Mouse (Mus musculus) olfactory bulb, adult 2 months (tissue): ENCODE measurements around the gene Rundc1. TPM values are rescaled to one million over a fixed set of nuclear protein-coding genes. Genes with fewer than 3 reads are reported as not detected.
A peak's percentile ranks its signal among the peaks of the same experiment; 100 is the strongest.
"Not testable (repeated sequence)": the region's sequence is repeated elsewhere in the genome, so short reads cannot be mapped to it uniquely, and the experiment has no call there.

Experiments
- H3K27ac ChIP-seq: fragments of 200-500 bp; 2 replicates; pipeline ENCODE4 v1.5.1; 2012; ENCODE audit warnings: low read depth, low read length; ENCODE audit not compliant: insufficient read depth
- H3K4me1 ChIP-seq: fragments of 200-500 bp; 2 replicates; pipeline ENCODE4 v1.6.1; 2012; ENCODE audit warnings: low read length; ENCODE audit not compliant: control insufficient read depth, insufficient read depth
- H3K4me3 ChIP-seq: fragments of 200-500 bp; 2 replicates; pipeline ENCODE4 v1.5.1; 2012; ENCODE audit warnings: mild to moderate bottlenecking, low read depth, low read length, moderate library complexity; ENCODE audit not compliant: insufficient read depth
- CTCF ChIP-seq: fragments of 200-500 bp; IDR thresholded peaks from 2 replicates; pipeline ENCODE4 v1.5.1; 2012; ENCODE audit warnings: low read depth, mild to moderate bottlenecking, low read length, moderate library complexity; ENCODE audit not compliant: insufficient read depth
- POLR2A ChIP-seq: fragments of 200-500 bp; IDR thresholded peaks from 2 replicates; pipeline ENCODE4 v1.6.1; 2012; ENCODE audit warnings: mild to moderate bottlenecking, low read depth, low read length, moderate library complexity; ENCODE audit not compliant: insufficient read depth
- WGBS: fragments of 180-500 bp; shearing (Covaris S2); methylation state at CpG from one replicate; pipeline ENCODE4 v1.1.7; 2018; 5-methylcytosine and 5-hydroxymethylcytosine counted together
- polyA plus RNA-seq: library from polyadenylated mRNA; stranded (reverse); fragments of >200 nt; gene quantifications from 2 replicates; pipeline ENCODE4 v1.2.4, GENCODE M21; 2012; ENCODE audit warnings: low replicate concordance; ENCODE audit not compliant: missing spikeins, insufficient read depth, insufficient read length

Gene Rundc1
- polyA plus RNA-seq, 1 experiment, result not detected

- 51% methylated on average over 6 of the region's 6 CpGs for WGBS
- H3K4me3 ChIP-seq, result no peak overlapping the region
- H3K27ac ChIP-seq, result no peak overlapping the region
- peaks cover under 1% of the 10 kb centered on the region for H3K4me1 ChIP-seq
- no peak for TF ChIP-seq POLR2A
- TF ChIP-seq CTCF, result no peak
Measured at GRCm38 (mm10) chr11:101418991-101419390, 5.9 kb upstream of the Rundc1 start.

GRCm38 (mm10) chr11:101419610-101420009 lies 5.3 kb upstream of the Rundc1 start:
- TF ChIP-seq CTCF (no peak), POLR2A (no peak)
- 29% methylated on average over 3 of the region's 3 CpGs for WGBS
- no peak overlapping the region for H3K27ac ChIP-seq
- no peak overlapping the region for H3K4me3 ChIP-seq
- H3K4me1 ChIP-seq, result peaks cover 6% of the 10 kb centered on the region

- TF ChIP-seq POLR2A (no peak), CTCF (no peak)
- WGBS, result 90% methylated on average over 5 of the region's 5 CpGs
- H3K4me1 ChIP-seq, result peaks cover 6% of the 10 kb centered on the region
- no peak overlapping the region for H3K27ac ChIP-seq
- H3K4me3 ChIP-seq, result no peak overlapping the region
Measured at GRCm38 (mm10) chr11:101420148-101420547, 4.7 kb upstream of the Rundc1 start.

DNA sequence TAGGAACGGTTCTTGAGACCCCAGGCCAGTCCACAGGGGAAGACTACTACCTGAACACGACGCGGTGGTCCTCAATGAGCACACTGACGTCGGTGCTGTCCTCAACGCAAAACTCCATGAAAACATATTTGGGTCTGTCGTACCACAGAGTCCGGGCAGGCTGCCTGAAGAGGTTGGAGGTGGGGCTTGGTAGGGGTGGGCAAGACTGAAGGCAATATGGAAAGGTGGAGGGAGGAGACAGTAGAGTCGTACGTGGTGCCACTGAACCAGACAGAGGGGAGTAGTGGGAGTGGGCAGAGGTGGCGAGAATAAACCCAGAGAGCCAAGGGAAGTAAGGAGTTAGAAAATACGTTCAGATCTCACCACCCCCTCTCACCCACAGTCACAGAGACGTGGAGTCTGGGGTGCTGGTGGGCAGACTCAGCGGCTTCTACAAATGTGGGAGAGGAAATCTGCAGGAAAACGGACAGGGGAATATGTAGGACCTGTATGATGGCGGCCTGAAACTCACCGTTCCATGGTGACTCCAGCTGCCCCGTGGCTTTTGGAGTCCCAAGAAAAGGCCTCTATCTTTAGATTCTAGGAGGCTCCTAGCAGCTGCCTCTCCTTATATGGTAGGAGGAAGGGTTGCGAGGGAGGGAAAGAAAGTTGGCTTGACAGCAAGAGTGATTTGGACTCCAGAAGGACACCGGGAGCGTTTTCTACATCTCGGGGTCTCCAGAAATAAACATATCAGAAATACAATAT lies 607 bp upstream of the Rundc1 start, which contains the start of gene Gm27029:
Gene Gm27029, minus strand, starts transcription at position 692 of the 747 bp plus-strand sequence.
- peak within 1 kb of the TSS; percentile 70 for H3K4me3 ChIP-seq
- TF ChIP-seq CTCF, result no peak
- TF ChIP-seq POLR2A, result no peak
- H3K27ac ChIP-seq, result peak within 1 kb of the TSS; percentile 43; the same call in 1 of the 2 replicates
- peaks cover 9% of the 10 kb centered on the region for H3K4me1 ChIP-seq
- 4% methylated on average over 23 of the region's 23 CpGs for WGBS

DNA sequence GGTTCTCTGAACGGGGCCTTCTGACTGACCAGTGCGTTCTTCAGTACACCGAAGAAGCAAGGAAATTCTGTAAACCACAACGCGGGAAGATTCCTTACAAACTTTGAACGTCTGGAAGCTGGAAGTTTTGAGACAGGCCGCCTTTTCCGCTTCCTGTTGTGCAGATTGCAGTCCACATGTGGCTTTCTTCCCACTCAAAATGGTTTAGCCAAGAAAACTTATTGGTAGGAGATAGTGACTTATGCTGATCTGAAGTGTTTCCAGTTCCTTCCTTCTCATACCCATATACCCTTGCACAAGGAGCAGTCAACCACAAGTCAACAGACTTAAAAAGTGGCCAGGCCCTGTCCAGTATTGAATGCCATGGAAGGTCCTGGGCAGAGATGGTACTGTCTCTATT lies 1.3 kb downstream of the Rundc1 start:
- no peak overlapping the region for H3K27ac ChIP-seq
- H3K4me1 ChIP-seq, result peaks cover 9% of the 10 kb centered on the region
- 0 out of 2 replicates have a peak overlapping the region, but pooled peaks have one; percentile 12 for H3K4me3 ChIP-seq
- WGBS, result 45% methylated on average over 8 of the region's 8 CpGs
- TF ChIP-seq POLR2A, result no peak
- TF ChIP-seq CTCF, result no peak

- Histone ChIP-seq H3K4me1 (no peaks in the 10 kb centered on the region; the same call in 1 of the 2 replicates), H3K27ac (no peak overlapping the region), H3K4me3 (no peak overlapping the region)
- no peak for TF ChIP-seq CTCF
- no peak for TF ChIP-seq POLR2A
- WGBS, result 90% methylated on average over 9 of the region's 9 CpGs
Measured at GRCm38 (mm10) chr11:101431327-101431726, 6.4 kb downstream of the Rundc1 start.

DNA sequence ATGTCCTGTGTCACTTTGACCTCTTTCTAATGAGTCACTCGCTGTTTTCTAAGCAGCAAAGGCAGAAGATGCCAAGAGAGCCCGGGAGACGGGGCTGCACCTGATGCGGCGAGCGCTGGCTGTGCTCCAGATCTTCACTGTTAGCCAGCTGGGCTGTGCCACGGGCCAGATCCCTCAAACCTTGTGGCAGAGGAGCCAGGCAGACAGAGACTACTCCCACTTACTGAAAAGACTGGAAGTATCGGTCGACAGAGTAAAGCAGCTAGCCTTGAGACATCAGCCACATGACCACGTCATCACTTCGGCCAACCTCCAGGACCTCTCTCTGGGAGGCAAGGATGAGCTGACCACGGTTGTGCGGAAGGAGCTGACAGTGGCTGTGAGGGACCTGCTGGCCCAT lies 8.5 kb downstream of the Rundc1 start:
- H3K27ac ChIP-seq, result no peak overlapping the region
- H3K4me3 ChIP-seq, result no peak overlapping the region
- 54% methylated on average over 13 of the region's 13 CpGs for WGBS
- TF ChIP-seq CTCF (no peak), POLR2A (no peak)
- H3K4me1 ChIP-seq, result no peaks in the 10 kb centered on the region

DNA sequence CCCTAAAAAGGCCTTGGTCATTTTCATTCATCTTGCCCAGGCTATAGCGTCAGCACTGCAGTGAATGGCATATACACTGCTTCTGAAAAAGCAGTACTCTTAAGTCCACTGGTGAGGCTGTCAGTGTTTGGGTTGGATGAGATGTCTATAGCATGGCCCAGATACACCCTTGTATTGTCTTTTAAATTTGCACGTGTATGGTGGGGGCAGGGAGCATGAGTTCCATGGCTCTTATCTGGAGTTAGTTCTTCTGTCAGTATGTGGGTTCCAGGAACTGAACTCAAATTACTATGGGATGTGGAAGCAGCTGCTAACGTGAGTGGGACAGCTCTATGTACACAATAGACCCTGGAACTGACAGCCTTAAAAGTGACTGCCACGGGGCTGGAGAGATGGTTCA lies 10.9 kb downstream of the Rundc1 start:
- no peak for TF ChIP-seq POLR2A
- TF ChIP-seq CTCF, result no peak

DNA sequence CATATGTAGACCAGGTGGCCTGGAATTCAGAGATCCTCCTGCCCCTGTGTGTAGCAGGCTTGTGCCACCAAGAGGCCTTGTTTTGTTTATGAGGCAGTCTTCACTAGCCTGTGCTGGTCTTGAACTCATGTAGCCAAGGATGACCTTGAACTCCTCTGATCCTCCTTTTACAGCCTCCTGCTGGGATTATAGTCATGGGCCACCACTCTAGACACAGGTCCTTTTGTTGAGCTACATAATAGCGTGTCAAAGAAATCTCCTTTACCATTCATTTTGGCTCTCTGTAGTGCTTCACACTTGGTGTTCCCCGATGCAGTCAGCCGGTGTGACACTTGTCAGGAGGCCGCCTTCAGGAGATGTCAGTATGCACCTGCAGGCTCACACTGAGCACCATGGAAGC lies 12.0 kb downstream of the Rundc1 start:
- WGBS, result 57% methylated on average over 4 of the region's 4 CpGs
- TF ChIP-seq POLR2A, result no peak
- no peak for TF ChIP-seq CTCF
- Histone ChIP-seq H3K4me3 (no peak overlapping the region), H3K4me1 (no peaks in the 10 kb centered on the region), H3K27ac (no peak overlapping the region)

More for the DNA sequence above, 10.9 kb downstream of the Rundc1 start:
- WGBS, result 78% methylated on average over 4 of the region's 4 CpGs
- no peak overlapping the region for H3K27ac ChIP-seq
- H3K4me3 ChIP-seq, result no peak overlapping the region
- no peaks in the 10 kb centered on the region for H3K4me1 ChIP-seq

- H3K27ac ChIP-seq, H3K4me1 ChIP-seq, H3K4me3 ChIP-seq: not testable (repeated sequence)
- WGBS, result 63% methylated on average over 3 of the region's 3 CpGs
Measured at GRCm38 (mm10) chr11:101438006-101438405, 13.1 kb downstream of the Rundc1 start.
